Mouse (Mus musculus): ENCODE measurements around the gene Smdt1.
A peak's percentile ranks its signal among the peaks of the same experiment; 100 is the strongest.

Gene Smdt1

DNA sequence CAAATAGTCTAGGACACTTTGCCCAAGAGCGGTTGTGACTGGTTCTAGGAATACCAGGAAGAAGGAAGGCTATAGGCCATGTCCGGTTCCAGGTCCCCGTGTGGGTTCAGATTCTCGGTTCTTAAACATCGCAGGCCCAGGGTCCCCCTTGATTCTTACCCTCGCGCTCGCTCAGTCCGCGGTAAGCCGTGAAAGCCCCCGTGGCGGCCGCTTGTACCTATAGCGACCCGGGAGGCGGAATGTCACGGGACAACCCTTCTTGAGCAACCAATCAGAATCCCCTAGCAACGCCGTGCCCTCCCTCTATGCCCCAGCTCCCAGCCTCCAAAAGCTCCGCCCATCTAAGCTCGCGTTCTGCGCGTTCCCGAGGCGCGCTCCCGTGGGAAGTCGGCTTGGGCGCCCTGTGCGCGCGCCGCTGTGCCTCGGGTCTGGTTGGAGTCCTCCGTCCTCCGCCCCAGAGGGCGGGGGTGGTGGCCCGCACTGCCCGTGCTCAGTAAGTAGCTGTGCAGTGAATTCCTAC, at the start of gene Smdt1, which contains the start of the genes Naga and Pheta2:
Gene Smdt1, plus strand, starts transcription at position 367 of the 520 bp plus-strand sequence.
Gene Naga, minus strand, starts transcription at position 333 of the 520 bp plus-strand sequence.
Gene Pheta2, plus strand, starts transcription at position 350 of the 520 bp plus-strand sequence.
- DNase-seq (ENCODE audit: low read depth): peak; percentile 99

DNA sequence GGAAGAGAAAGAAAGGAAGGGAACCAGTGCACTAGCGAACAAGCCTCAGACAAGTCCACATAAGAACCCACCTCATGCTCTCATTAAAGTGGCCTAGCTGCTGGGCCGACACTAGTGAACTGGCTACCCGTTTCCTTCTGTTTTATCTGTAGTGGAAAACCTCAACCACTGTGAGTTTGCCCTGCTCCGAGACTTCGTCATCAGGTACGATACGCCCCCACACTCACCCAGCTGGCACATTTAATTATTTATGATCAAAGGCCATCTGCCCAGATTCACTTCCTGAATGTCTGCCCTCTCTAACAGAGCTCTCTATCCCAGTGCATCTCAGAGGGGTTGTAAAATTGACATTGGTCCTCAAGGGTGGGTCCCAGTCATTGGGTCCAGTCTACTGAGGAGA, 48.5 kb upstream of the Smdt1 start:
- DNase-seq (ENCODE audit: low read depth): no peak

DNA sequence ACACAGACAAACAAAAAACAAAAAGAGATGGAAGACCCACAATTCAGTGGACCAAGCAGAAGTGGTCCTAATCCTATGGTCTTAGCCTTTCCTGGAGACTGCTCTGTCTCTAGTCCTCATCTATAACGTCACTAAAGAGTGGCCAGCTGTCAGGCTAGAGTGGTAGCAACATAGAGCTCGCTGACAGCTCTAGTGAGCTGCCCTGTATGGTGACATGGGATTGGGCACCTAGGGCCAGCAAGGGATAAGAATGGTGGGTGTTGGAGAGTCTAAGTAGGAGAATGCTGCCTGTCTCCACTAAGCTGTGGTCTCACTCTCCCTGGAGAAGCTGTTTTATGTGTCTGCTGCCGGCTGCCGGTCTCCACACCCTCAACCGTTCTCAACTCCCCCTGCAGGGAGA, 45.9 kb upstream of the Smdt1 start:
- no peak for DNase-seq (ENCODE audit: low read depth)

DNA sequence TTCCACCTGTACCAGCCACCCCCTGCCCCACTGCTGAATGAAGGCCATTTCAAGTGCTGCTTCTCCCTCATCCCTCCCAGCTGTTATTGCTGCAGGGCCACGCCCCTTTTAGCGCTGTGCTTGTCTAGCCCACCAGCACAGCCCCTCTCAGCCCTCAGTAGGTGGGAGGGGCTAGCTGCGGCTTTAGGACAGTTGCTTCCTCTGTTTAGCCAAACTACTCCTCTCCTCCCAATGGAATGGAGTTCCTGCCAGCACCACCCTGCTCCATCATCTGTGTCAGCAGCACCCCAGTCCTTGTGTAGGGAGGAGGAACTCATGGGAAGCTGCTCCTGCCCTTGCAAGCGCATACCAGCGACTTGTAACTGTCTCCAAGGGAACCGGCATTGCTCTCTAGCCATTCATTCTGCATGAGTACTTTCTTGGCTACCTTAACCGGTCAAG, 45.5 kb upstream of the Smdt1 start:
- no peak for DNase-seq (ENCODE audit: low read depth)

GRCm38 (mm10) chr15:82294059-82294458, 44.7 kb upstream of the Smdt1 start:
- DNase-seq (ENCODE audit: low read depth): peak; percentile 29

- DNase-seq (ENCODE audit: low read depth): no peak
These were observed 39.8 kb upstream of the Smdt1 start, which contains the start of gene Wbp2nl for GRCm38 (mm10) chr15:82298764-82299561. Gene Wbp2nl (plus strand): TSS chr15:82298954.

GRCm38 (mm10) chr15:82307107-82307506, 31.7 kb upstream of the Smdt1 start:
- DNase-seq (ENCODE audit: low read depth): no peak

DNA sequence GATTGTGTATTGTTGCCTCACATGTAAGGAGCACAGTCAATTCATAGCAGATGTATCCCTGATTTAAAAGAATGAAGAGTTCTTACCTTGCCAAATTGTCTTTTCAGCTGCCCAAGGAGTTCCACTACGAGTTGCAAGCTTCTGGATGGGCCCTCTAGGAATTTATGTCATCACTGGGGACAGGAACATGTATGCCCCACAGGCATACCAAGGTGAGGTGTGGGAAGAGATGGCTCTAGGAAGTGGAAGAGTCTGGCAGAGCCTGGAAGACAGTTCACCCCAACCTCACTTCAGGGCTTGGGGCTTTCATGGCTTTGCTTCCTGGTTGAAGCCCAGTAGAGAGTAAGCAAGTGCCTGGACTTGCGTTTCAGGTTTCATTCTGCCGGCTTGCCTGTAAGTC, 30.3 kb upstream of the Smdt1 start:
- no peak for DNase-seq (ENCODE audit: low read depth)

- peak; percentile 74 for DNase-seq (ENCODE audit: low read depth)
These were observed 20.9 kb upstream of the Smdt1 start for GRCm38 (mm10) chr15:82317839-82318238.

DNA sequence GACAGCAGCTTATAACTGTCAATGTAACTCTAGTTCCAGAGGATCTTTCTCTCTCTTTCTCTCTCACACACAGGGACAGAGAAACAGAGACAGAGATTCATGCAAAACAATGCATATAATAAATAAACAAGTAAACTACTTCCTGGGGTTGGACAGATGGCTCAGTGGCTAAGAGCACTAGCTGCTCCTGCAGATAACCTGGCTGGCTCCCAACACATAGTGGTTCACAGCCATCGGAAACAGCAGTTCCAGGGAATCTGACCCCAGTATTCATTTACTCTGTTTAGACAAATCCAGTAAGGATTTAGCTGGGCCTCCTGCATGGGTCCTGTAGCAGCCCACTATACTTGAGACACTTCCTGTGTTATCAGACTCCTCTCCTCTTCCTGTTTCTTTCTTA, 19.1 kb upstream of the Smdt1 start:
- no peak for DNase-seq (ENCODE audit: low read depth)

DNA sequence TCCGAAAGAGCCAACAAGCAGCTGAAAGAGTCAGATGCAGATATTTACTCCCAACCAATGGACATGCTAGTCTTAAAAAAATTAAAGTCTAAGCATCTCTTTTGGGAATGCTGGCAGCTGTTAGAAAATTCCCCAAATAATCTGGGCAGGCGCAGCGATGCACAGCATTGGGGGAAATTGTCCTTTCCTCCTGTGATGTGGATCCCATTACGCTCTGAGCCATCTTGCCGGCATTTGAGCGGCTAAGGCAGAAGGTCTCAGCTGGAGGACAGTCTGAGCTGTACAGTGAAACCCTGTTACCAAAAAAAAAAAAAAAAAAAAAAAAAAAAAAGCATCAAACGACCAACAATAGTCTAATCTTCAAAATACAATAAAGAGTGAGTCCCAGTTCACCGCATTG, 16.6 kb upstream of the Smdt1 start:
- DNase-seq (ENCODE audit: low read depth): no peak

DNA sequence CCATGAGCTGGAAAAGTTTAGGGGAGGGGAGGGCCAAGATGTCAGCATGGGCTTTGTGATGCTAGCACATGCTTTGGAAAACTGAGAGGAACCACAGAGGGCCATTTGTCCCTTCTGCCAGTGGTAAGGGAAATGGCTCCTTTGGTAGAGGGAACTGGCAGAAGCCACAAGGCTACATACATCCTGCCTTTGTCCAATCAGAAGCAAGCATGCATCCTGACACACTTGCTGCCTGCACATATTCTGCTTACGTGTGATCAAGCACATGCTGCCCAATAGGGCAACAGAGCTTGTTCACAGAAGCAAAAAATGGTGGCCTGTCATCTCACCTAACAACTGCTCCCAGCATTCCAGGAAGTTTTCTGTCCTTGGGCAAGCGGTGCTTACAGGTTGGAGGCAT, 13.4 kb upstream of the Smdt1 start:
- DNase-seq (ENCODE audit: low read depth): no peak

- DNase-seq (ENCODE audit: low read depth): no peak
These were observed 3.6 kb upstream of the Smdt1 start for GRCm38 (mm10) chr15:82335194-82335593.

DNA sequence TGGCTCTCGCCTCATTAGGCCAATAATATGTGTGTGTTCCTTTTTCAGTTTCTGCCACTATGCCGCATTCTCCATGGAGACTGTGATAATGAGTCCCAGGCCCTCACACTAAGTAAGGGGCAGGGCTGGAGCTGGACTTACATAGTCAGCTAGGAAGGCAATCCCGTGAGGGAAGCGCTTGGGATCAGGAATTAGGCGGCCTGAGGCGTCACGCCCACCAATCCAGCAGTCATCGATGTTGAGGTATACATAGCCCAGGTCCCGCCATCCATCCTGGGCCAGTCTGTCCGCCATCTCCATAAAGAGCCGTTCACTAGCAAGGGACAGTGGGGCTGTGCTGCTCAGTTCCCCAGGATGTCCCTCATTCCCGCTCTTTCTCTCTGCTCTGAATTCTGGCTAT, 2.1 kb upstream of the Smdt1 start:
- DNase-seq (ENCODE audit: low read depth): no peak

DNA sequence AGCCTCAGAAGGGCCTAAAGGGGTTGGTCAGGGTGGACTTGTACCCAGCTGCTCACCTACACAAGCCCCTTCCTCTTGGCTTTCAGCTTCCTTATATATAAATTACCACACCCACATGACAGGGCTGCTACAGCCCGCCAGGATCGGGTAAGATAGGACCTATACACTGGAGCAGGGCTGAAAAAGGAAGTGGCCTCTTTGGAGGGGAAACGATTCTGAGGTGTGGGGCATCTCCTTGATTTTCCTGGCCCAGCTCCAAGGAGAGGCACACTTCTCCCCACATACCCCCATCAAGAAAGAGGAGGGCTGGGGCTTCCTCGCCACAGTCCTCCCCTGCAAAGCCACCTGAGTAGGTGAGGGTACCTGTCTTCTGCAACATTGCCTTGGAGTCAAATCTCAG, 884 bp upstream of the Smdt1 start:
- peak; percentile 38 for DNase-seq (ENCODE audit: low read depth)

GRCm38 (mm10) chr15:82339150-82339549, 391 bp downstream of the Smdt1 start:
- DNase-seq (ENCODE audit: low read depth): no peak

- no peak for DNase-seq (ENCODE audit: low read depth)
These were observed 985 bp downstream of the Smdt1 start for GRCm38 (mm10) chr15:82339634-82340254.

DNA sequence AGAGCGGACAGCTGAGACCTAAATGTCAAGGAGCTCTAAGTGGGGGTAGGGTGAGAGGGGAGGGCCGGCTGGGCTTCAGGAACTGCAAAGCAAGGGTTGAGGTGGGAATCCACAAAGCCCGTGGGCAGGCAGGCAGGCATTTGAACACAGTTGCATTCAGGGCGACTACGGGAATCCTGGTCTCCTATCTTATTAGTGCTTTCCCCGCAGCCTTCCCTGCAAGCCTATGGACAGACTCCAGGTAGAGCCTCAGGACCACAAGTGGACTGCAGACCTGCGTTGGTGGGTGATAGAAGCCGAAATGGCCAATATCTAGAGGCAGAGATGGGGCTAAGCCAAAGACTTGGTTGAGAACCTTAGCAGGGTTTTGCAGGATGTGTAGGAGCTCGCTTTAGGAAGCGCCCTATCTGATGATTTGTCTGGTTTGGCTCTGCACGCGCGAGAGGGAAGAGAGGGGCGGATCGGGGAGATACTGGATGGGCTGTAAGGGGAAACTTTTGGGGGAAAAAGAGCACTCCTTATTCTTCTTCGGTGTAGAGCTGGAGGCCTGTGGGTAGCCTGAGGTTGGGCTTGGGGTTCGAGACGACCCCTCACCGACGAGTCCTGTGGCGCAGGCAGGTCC, 1.8 kb downstream of the Smdt1 start:
- DNase-seq (ENCODE audit: low read depth): no peak

GRCm38 (mm10) chr15:82341036-82341501, 2.3 kb downstream of the Smdt1 start:
- no peak for DNase-seq (ENCODE audit: low read depth)

GRCm38 (mm10) chr15:82341675-82342542, 3.1 kb downstream of the Smdt1 start:
- DNase-seq (ENCODE audit: low read depth): no peak

GRCm38 (mm10) chr15:82342543-82342935, 3.8 kb downstream of the Smdt1 start:
- DNase-seq (ENCODE audit: low read depth): no peak

All from NIH3T3 (cell line).